Mouse (Mus musculus) ES-CJ7 (cell line): ENCODE results near the gene Rpia.
"Not testable (repeated sequence)": the region's sequence is repeated elsewhere in the genome, so short reads cannot be mapped to it uniquely, and the experiment has no call there.

Experiments used
- DNase-seq: peaks from one replicate; pipeline ENCODE4 v3.0.0; 2011; ENCODE audit warnings: low read depth, low spot score

The Rpia gene

GRCm38 (mm10) chr6:70791824-70792535 lies at the start of gene Rpia:
Rpia (minus strand) TSS chr6:70792232.
- DNase-seq, result peak; percentile 99

GRCm38 (mm10) chr6:70840281-70840680 lies 48.2 kb upstream of the Rpia start:
- no peak for DNase-seq

- peak; percentile 14 for DNase-seq
Observed at GRCm38 (mm10) chr6:70838532-70838931, 46.5 kb upstream of the Rpia start.

- DNase-seq, result no peak
Observed at GRCm38 (mm10) chr6:70837297-70837696, 45.3 kb upstream of the Rpia start.

GRCm38 (mm10) chr6:70831179-70831839 lies 39.3 kb upstream of the Rpia start:
- no peak for DNase-seq

GRCm38 (mm10) chr6:70830552-70830951 lies 38.5 kb upstream of the Rpia start:
- DNase-seq, result no peak

- no peak for DNase-seq
Observed at GRCm38 (mm10) chr6:70829451-70829850, 37.4 kb upstream of the Rpia start.

- no peak for DNase-seq
Observed at GRCm38 (mm10) chr6:70824987-70825337, 32.9 kb upstream of the Rpia start.

- DNase-seq, result peak; percentile 93
Observed at GRCm38 (mm10) chr6:70824085-70824986, 32.3 kb upstream of the Rpia start.

GRCm38 (mm10) chr6:70823277-70823676 lies 31.2 kb upstream of the Rpia start:
- DNase-seq, result not testable (repeated sequence)

GRCm38 (mm10) chr6:70822386-70822910 lies 30.4 kb upstream of the Rpia start:
- no peak for DNase-seq

GRCm38 (mm10) chr6:70821566-70821965 lies 29.5 kb upstream of the Rpia start:
- no peak for DNase-seq

GRCm38 (mm10) chr6:70815471-70815870 lies 23.4 kb upstream of the Rpia start:
- DNase-seq, result no peak

GRCm38 (mm10) chr6:70814629-70814950 lies 22.6 kb upstream of the Rpia start:
- no peak for DNase-seq

- DNase-seq, result no peak
Observed at GRCm38 (mm10) chr6:70813921-70814628, 22.0 kb upstream of the Rpia start.

- no peak for DNase-seq
Observed at GRCm38 (mm10) chr6:70812526-70812895, 20.5 kb upstream of the Rpia start.

GRCm38 (mm10) chr6:70811557-70812525 lies 19.8 kb upstream of the Rpia start:
- peak; percentile 56 for DNase-seq

GRCm38 (mm10) chr6:70810524-70810923 lies 18.5 kb upstream of the Rpia start:
- DNase-seq, result no peak

GRCm38 (mm10) chr6:70806514-70806912 lies 14.5 kb upstream of the Rpia start:
- no peak for DNase-seq

- DNase-seq, result peak; percentile 83
Observed at GRCm38 (mm10) chr6:70805820-70806513, 13.9 kb upstream of the Rpia start.
